Mouse (Mus musculus): ENCODE measurements around the gene Fbn1. TPM values are rescaled to one million over a fixed set of nuclear protein-coding genes. Genes with fewer than 3 reads are reported as not detected.

The Fbn1 gene
- polyA plus RNA-seq, 1 experiment from 2014 or later: 28.5 TPM

DNA sequence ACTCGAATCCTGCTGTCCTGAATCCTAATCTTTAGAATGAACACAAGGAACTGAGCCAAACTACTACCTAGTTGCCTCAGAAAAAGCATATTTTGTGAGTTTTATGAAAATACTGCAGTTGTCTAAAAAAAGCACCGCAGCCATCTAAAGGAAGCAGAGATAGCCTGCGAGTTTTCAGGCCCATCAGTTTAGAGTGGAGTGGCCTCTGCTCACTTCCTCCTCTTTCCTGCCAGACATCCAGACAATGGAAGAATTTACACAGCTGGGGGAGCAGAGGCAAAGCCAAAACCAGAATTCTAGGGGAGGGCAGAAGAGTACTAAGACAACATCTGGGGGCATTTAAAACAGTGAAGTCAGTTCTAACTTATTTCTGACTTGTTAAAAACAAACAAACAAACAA lies 96.0 kb downstream of the Fbn1 start:
- no peak overlapping the region for H3K4me2 ChIP-seq
- no peak for ATAC-seq (replicated peaks; ENCODE audit: insufficient number of reproducible peaks, low FRiP score, low TSS enrichment)
- no peak overlapping the region for H3K9ac ChIP-seq (ENCODE audit: low read depth, low read length)
- no peak overlapping the region for H3K4me3 ChIP-seq (ENCODE audit: low read depth, low read length)
- H3K9me3 ChIP-seq (replicated peaks; ENCODE audit: control insufficient read depth, low read length): no peaks in the 10 kb centered on the region
- peaks cover 4% of the 10 kb centered on the region; the same call in 1 of the 2 replicates for H3K36me3 ChIP-seq (ENCODE audit: control insufficient read depth, insufficient read depth, low read length)
- no peaks in the 10 kb centered on the region; the same call in 1 of the 2 replicates for H3K4me1 ChIP-seq (ENCODE audit: control insufficient read depth, insufficient read depth, low read length)
- WGBS (ENCODE audit: insufficient replicate concordance): 72% methylated on average over 3 of the region's 3 CpGs
- no peak overlapping the region for H3K27ac ChIP-seq (ENCODE audit: low read depth, low read length)
- H3K27me3 ChIP-seq (ENCODE audit: control insufficient read depth, insufficient read depth, low read length): no peaks in the 10 kb centered on the region

DNA sequence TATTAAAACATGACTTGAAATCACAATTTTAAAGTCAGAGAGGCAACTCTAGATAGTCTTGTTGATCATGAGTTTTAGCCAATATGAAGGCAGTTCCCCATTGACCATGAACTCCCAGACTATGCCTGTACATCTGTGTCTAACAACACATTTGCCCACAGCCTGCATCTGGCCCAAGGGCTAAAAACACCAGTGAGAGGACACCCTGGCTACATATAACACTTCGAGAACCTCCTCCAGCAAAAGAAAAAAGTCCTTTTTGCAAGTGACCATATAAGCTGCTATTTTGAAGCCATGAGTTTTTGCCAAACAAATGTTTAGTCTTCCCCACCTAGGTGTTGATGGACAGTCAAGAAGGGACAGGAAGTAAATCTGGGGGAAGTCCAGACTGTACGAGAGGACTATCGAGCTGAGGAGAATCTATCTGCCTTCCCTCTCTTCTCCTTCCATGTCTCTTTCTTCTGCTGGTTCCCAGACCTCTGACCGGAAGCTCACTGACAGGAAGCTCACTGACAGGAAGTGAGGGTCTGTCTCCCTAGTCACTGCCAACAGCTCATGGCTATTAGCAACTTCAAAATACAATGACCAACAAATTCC lies 103.2 kb downstream of the Fbn1 start:
- Histone ChIP-seq H3K36me3 (ENCODE audit: control insufficient read depth, insufficient read depth, low read length) (peaks cover 3% of the 10 kb centered on the region; the same call in 1 of the 2 replicates), H3K4me1 (ENCODE audit: control insufficient read depth, insufficient read depth, low read length) (no peaks in the 10 kb centered on the region), H3K4me2 (no peak overlapping the region), H3K27ac (ENCODE audit: low read depth, low read length) (no peak overlapping the region), H3K4me3 (ENCODE audit: low read depth, low read length) (no peak overlapping the region), H3K9ac (ENCODE audit: low read depth, low read length) (no peak overlapping the region), H3K9me3 (replicated peaks; ENCODE audit: control insufficient read depth, low read length) (no peaks in the 10 kb centered on the region), H3K27me3 (ENCODE audit: control insufficient read depth, insufficient read depth, low read length) (no peaks in the 10 kb centered on the region)
- WGBS (ENCODE audit: insufficient replicate concordance): 68% methylated on average over 4 of the region's 4 CpGs
- ATAC-seq (replicated peaks; ENCODE audit: insufficient number of reproducible peaks, low FRiP score, low TSS enrichment): no peak

DNA sequence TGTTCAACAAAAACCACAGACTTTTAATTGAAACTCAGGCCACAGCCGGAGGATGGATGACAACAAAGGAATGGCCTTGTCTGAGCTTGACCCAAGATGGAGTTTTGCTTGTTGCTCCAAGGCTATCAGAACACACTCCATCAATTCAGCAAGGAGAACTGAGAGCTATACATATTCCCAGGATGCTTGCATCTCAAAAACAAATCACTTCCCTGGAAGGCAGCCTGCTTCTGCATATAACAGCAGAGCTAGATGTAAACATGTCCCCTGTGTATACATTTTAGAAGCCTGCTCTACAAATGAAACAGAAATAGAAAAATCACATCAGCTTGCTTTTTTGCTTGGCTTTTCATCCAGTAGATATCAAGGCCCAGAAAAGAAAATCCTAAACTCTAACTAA lies 105.5 kb downstream of the Fbn1 start:
- no peak overlapping the region for H3K27ac ChIP-seq (ENCODE audit: low read depth, low read length)
- no peaks in the 10 kb centered on the region for H3K4me1 ChIP-seq (ENCODE audit: control insufficient read depth, insufficient read depth, low read length)
- no peaks in the 10 kb centered on the region for H3K9me3 ChIP-seq (replicated peaks; ENCODE audit: control insufficient read depth, low read length)
- H3K4me2 ChIP-seq: no peak overlapping the region
- no peaks in the 10 kb centered on the region for H3K27me3 ChIP-seq (ENCODE audit: control insufficient read depth, insufficient read depth, low read length)
- no peak overlapping the region for H3K4me3 ChIP-seq (ENCODE audit: low read depth, low read length)
- H3K36me3 ChIP-seq (ENCODE audit: control insufficient read depth, insufficient read depth, low read length): peaks cover 6% of the 10 kb centered on the region; the same call in 1 of the 2 replicates
- H3K9ac ChIP-seq (ENCODE audit: low read depth, low read length): no peak overlapping the region
- WGBS (ENCODE audit: insufficient replicate concordance): 75% methylated on average over 1 of the region's 1 CpGs
- ATAC-seq (replicated peaks; ENCODE audit: insufficient number of reproducible peaks, low FRiP score, low TSS enrichment): no peak

DNA sequence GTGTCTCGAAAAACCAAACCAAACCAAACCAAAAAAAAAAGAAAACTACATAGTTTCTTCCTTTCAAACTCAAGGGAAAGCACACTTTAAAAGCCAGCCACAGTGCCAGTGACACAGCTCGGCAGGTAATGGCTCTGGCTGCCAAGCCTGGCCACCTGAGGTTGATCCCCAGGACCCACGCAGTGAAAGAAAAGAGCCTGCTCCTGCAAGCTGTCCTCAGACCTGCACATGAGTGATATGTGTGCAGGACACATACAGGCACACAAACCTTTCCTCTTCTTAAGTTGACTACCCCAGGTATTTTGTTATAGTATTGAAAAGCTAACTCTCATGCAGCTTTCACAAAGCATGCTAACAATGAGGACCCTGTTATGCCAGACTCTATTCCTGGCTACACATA lies 107.7 kb downstream of the Fbn1 start:
- WGBS (ENCODE audit: insufficient replicate concordance): 93% methylated on average over 3 of the region's 3 CpGs
- H3K27me3 ChIP-seq (ENCODE audit: control insufficient read depth, insufficient read depth, low read length): no peaks in the 10 kb centered on the region
- no peak overlapping the region for H3K4me3 ChIP-seq (ENCODE audit: low read depth, low read length)
- H3K9me3 ChIP-seq (replicated peaks; ENCODE audit: control insufficient read depth, low read length): no peaks in the 10 kb centered on the region
- H3K36me3 ChIP-seq (ENCODE audit: control insufficient read depth, insufficient read depth, low read length): peaks cover 6% of the 10 kb centered on the region; the same call in 1 of the 2 replicates
- H3K9ac ChIP-seq (ENCODE audit: low read depth, low read length): no peak overlapping the region
- no peak overlapping the region for H3K27ac ChIP-seq (ENCODE audit: low read depth, low read length)
- no peak for ATAC-seq (replicated peaks; ENCODE audit: insufficient number of reproducible peaks, low FRiP score, low TSS enrichment)
- H3K4me2 ChIP-seq: no peak overlapping the region
- no peaks in the 10 kb centered on the region for H3K4me1 ChIP-seq (ENCODE audit: control insufficient read depth, insufficient read depth, low read length)

GRCm38 (mm10) chr2:125397796-125398195 lies 110.0 kb downstream of the Fbn1 start:
- Histone ChIP-seq H3K4me3 (ENCODE audit: low read depth, low read length) (no peak overlapping the region), H3K27me3 (ENCODE audit: control insufficient read depth, insufficient read depth, low read length) (no peaks in the 10 kb centered on the region), H3K4me1 (ENCODE audit: control insufficient read depth, insufficient read depth, low read length) (no peaks in the 10 kb centered on the region), H3K36me3 (ENCODE audit: control insufficient read depth, insufficient read depth, low read length) (peaks cover 6% of the 10 kb centered on the region; the same call in 1 of the 2 replicates), H3K9ac (ENCODE audit: low read depth, low read length) (no peak overlapping the region), H3K9me3 (replicated peaks; ENCODE audit: control insufficient read depth, low read length) (no peaks in the 10 kb centered on the region), H3K27ac (ENCODE audit: low read depth, low read length) (no peak overlapping the region), H3K4me2 (no peak overlapping the region)
- 83% methylated on average over 7 of the region's 7 CpGs for WGBS (ENCODE audit: insufficient replicate concordance)
- no peak for ATAC-seq (replicated peaks; ENCODE audit: insufficient number of reproducible peaks, low FRiP score, low TSS enrichment)

DNA sequence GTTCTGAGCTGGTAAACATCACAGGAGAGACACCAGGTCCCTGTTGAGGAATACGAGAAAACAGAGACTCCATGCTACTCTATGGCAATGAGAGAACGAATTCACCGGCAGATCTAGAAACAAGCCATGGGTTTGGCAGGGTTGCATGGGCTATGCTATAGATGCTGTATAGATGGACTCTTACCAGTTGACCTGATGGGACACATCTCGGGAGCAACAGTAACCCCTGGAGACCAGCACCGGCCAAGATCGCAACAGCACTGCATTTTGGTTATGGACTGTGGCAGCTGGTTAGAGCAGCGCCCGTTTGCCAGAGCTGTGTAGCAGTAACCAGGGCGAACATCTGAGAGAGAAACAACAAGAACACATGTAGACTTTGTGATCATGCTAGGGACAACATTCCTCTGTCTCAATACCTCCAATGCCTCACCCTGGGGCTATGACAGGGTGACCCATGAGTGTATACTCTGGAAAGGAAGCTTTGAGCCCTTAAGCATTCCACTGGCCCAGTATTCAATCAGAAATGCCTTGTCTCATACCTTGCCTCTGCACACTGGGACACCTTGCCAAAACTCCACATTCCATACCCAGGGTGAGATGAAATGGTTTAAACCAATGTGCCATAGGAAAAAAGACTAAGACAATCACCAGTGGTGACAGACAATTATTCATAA lies 113.2 kb downstream of the Fbn1 start:
- no peak for ATAC-seq (replicated peaks; ENCODE audit: insufficient number of reproducible peaks, low FRiP score, low TSS enrichment)
- Histone ChIP-seq H3K4me2 (no peak overlapping the region), H3K9ac (ENCODE audit: low read depth, low read length) (no peak overlapping the region), H3K36me3 (ENCODE audit: control insufficient read depth, insufficient read depth, low read length) (peaks cover 4% of the 10 kb centered on the region; the same call in 1 of the 2 replicates), H3K27me3 (ENCODE audit: control insufficient read depth, insufficient read depth, low read length) (no peaks in the 10 kb centered on the region), H3K4me1 (ENCODE audit: control insufficient read depth, insufficient read depth, low read length) (no peaks in the 10 kb centered on the region), H3K27ac (ENCODE audit: low read depth, low read length) (no peak overlapping the region), H3K4me3 (ENCODE audit: low read depth, low read length) (no peak overlapping the region), H3K9me3 (replicated peaks; ENCODE audit: control insufficient read depth, low read length) (no peaks in the 10 kb centered on the region)
- 90% methylated on average over 9 of the region's 9 CpGs for WGBS (ENCODE audit: insufficient replicate concordance)

- H3K4me2 ChIP-seq: no peak overlapping the region
- ATAC-seq (replicated peaks; ENCODE audit: insufficient number of reproducible peaks, low FRiP score, low TSS enrichment): no peak
- H3K27me3 ChIP-seq (ENCODE audit: control insufficient read depth, insufficient read depth, low read length): no peaks in the 10 kb centered on the region
- H3K27ac ChIP-seq (ENCODE audit: low read depth, low read length): no peak overlapping the region
- H3K9me3 ChIP-seq (replicated peaks; ENCODE audit: control insufficient read depth, low read length): no peaks in the 10 kb centered on the region
- no peaks in the 10 kb centered on the region for H3K4me1 ChIP-seq (ENCODE audit: control insufficient read depth, insufficient read depth, low read length)
- 83% methylated on average over 6 of the region's 6 CpGs for WGBS (ENCODE audit: insufficient replicate concordance)
- no peak overlapping the region for H3K9ac ChIP-seq (ENCODE audit: low read depth, low read length)
- H3K4me3 ChIP-seq (ENCODE audit: low read depth, low read length): no peak overlapping the region
- H3K36me3 ChIP-seq (ENCODE audit: control insufficient read depth, insufficient read depth, low read length): peaks cover 4% of the 10 kb centered on the region; the same call in 1 of the 2 replicates
Measured at GRCm38 (mm10) chr2:125391582-125391981, 116.2 kb downstream of the Fbn1 start.

GRCm38 (mm10) chr2:125389796-125390195 lies 118.0 kb downstream of the Fbn1 start:
- no peak overlapping the region for H3K4me3 ChIP-seq (ENCODE audit: low read depth, low read length)
- WGBS (ENCODE audit: insufficient replicate concordance): 90% methylated on average over 10 of the region's 10 CpGs
- H3K36me3 ChIP-seq (ENCODE audit: control insufficient read depth, insufficient read depth, low read length): peaks cover 4% of the 10 kb centered on the region; the same call in 1 of the 2 replicates
- no peak overlapping the region for H3K9ac ChIP-seq (ENCODE audit: low read depth, low read length)
- no peak for ATAC-seq (replicated peaks; ENCODE audit: insufficient number of reproducible peaks, low FRiP score, low TSS enrichment)
- no peak overlapping the region for H3K4me2 ChIP-seq
- no peaks in the 10 kb centered on the region for H3K27me3 ChIP-seq (ENCODE audit: control insufficient read depth, insufficient read depth, low read length)
- H3K4me1 ChIP-seq (ENCODE audit: control insufficient read depth, insufficient read depth, low read length): no peaks in the 10 kb centered on the region
- no peak overlapping the region for H3K27ac ChIP-seq (ENCODE audit: low read depth, low read length)
- no peaks in the 10 kb centered on the region for H3K9me3 ChIP-seq (replicated peaks; ENCODE audit: control insufficient read depth, low read length)

All from heart, embryonic 11.5 days (tissue).